Mouse (Mus musculus) hindbrain, embryonic 13.5 days (tissue): Measurements from ENCODE around the gene Tmem205. TPM values are rescaled to one million over a fixed set of nuclear protein-coding genes. Genes with fewer than 3 reads are reported as not detected.

Source experiments
- ATAC-seq: fragments of 200-750 bp; cut with Nextera tagmentation; 2 replicates; pipeline ENCODE4 v1.8.0; 2017; ENCODE audit warnings: moderate TSS enrichment; ENCODE audit not compliant: low FRiP score
- H3K27ac ChIP-seq: fragments of 300-500 bp; sonication (generic); 2 replicates; pipeline ENCODE4 v1.5.1; 2015; ENCODE audit warnings: inconsistent platforms, mild to moderate bottlenecking, moderate library complexity
- H3K27me3 ChIP-seq: fragments of 300-500 bp; sonication (generic); 2 replicates; pipeline ENCODE4 v1.6.1; 2015; ENCODE audit warnings: mild to moderate bottlenecking, inconsistent platforms
- H3K36me3 ChIP-seq: fragments of 300-500 bp; sonication (generic); 2 replicates; pipeline ENCODE4 v1.6.1; 2015; ENCODE audit warnings: mild to moderate bottlenecking, inconsistent platforms
- H3K4me1 ChIP-seq: fragments of 300-500 bp; sonication (generic); replicated peaks from 2 replicates; pipeline ENCODE4 v1.6.1; 2015; ENCODE audit warnings: inconsistent platforms
- H3K4me2 ChIP-seq: fragments of 300-500 bp; sonication (generic); 2 replicates; pipeline ENCODE4 v1.6.1; 2015; ENCODE audit warnings: inconsistent platforms, mild to moderate bottlenecking, moderate library complexity
- H3K4me3 ChIP-seq: fragments of 300-500 bp; sonication (generic); 2 replicates; pipeline ENCODE4 v1.5.1; 2015; ENCODE audit warnings: mild to moderate bottlenecking, inconsistent platforms
- H3K9ac ChIP-seq: fragments of 300-500 bp; sonication (generic); 2 replicates; pipeline ENCODE4 v1.6.1; 2015; ENCODE audit warnings: mild to moderate bottlenecking, inconsistent platforms
- H3K9me3 ChIP-seq: fragments of 300-500 bp; sonication (generic); 2 replicates; pipeline ENCODE4 v1.6.1; 2016; ENCODE audit warnings: inconsistent platforms
- WGBS: fragments of 180-500 bp; shearing (Covaris S2); methylation state at CpG from one replicate; pipeline ENCODE4 v1.1.7; 2015; 5-methylcytosine and 5-hydroxymethylcytosine counted together
- polyA plus RNA-seq: library from polyadenylated mRNA; unstranded; fragments of >200 nt; fragmentation: Nextera tagmentation; extraction: Ambion mirVana; gene quantifications from 2 replicates; pipeline ENCODE4 v1.2.1, GENCODE M21; 2015

The Tmem205 gene
- polyA plus RNA-seq: 47.1 and 48.2 TPM in 2 replicates

GRCm38 (mm10) chr9:21927208-21927753 lies at the start of gene Tmem205, which contains the start of gene Ccdc159:
TSS of gene Tmem205 (minus strand) at chr9:21927556.
TSS of gene Ccdc159 (plus strand) at chr9:21927471.
- Histone ChIP-seq H3K4me1 (peaks cover 16% of the 10 kb centered on the region), H3K9me3 (no peaks in the 10 kb centered on the region), H3K36me3 (no peaks in the 10 kb centered on the region), H3K4me3 (peak within 1 kb of the TSS; percentile 48), H3K4me2 (peak within 1 kb of the TSS; percentile 71), H3K9ac (peak within 1 kb of the TSS; percentile 73), H3K27me3 (no peaks in the 10 kb centered on the region), H3K27ac (peak within 1 kb of the TSS; percentile 80)
- WGBS: under 1% methylated on average over 28 of the region's 28 CpGs
- ATAC-seq: peak; percentile 97

- Histone ChIP-seq H3K4me3 (no peak overlapping the region), H3K4me2 (no peak overlapping the region), H3K9me3 (no peaks in the 10 kb centered on the region), H3K36me3 (no peaks in the 10 kb centered on the region), H3K27ac (no peak overlapping the region), H3K4me1 (no peaks in the 10 kb centered on the region), H3K27me3 (no peaks in the 10 kb centered on the region), H3K9ac (no peak overlapping the region)
- 91% methylated on average over 10 of the region's 10 CpGs for WGBS
- no peak for ATAC-seq
Measured at GRCm38 (mm10) chr9:21976626-21977175, 49.3 kb upstream of the Tmem205 start.

GRCm38 (mm10) chr9:21969304-21969703 lies 41.9 kb upstream of the Tmem205 start:
- no peak overlapping the region for H3K27ac ChIP-seq
- no peaks in the 10 kb centered on the region for H3K4me1 ChIP-seq
- WGBS: 96% methylated on average over 4 of the region's 4 CpGs
- no peak overlapping the region for H3K9ac ChIP-seq
- H3K4me2 ChIP-seq: no peak overlapping the region
- H3K4me3 ChIP-seq: no peak overlapping the region
- H3K27me3 ChIP-seq: peaks cover 5% of the 10 kb centered on the region
- no peak for ATAC-seq
- no peaks in the 10 kb centered on the region for H3K9me3 ChIP-seq
- no peaks in the 10 kb centered on the region for H3K36me3 ChIP-seq

GRCm38 (mm10) chr9:21968883-21969282 lies 41.5 kb upstream of the Tmem205 start:
- no peak for ATAC-seq
- peaks cover 10% of the 10 kb centered on the region for H3K27me3 ChIP-seq
- WGBS: 75% methylated on average over 6 of the region's 6 CpGs
- no peaks in the 10 kb centered on the region for H3K4me1 ChIP-seq
- no peak overlapping the region for H3K27ac ChIP-seq
- H3K9ac ChIP-seq: no peak overlapping the region
- no peak overlapping the region for H3K4me3 ChIP-seq
- H3K36me3 ChIP-seq: no peaks in the 10 kb centered on the region
- H3K9me3 ChIP-seq: no peaks in the 10 kb centered on the region
- no peak overlapping the region for H3K4me2 ChIP-seq

GRCm38 (mm10) chr9:21963417-21963816 lies 36.1 kb upstream of the Tmem205 start, which contains the start of gene Epor:
TSS of gene Epor (minus strand) at chr9:21963506.
- 19% methylated on average over 8 of the region's 8 CpGs for WGBS

GRCm38 (mm10) chr9:21962416-21963059 lies 35.2 kb upstream of the Tmem205 start:
- Histone ChIP-seq H3K9ac (peak overlapping the region; percentile 65), H3K4me3 (peak overlapping the region; percentile 38), H3K4me1 (peaks cover 30% of the 10 kb centered on the region), H3K27me3 (peaks cover 62% of the 10 kb centered on the region), H3K27ac (no peak overlapping the region), H3K9me3 (no peaks in the 10 kb centered on the region), H3K4me2 (peak overlapping the region; percentile 66), H3K36me3 (peaks cover 7% of the 10 kb centered on the region; the same call in 1 of the 2 replicates)
- WGBS: 3% methylated on average over 34 of the region's 34 CpGs
- peak; percentile 63 for ATAC-seq

More at GRCm38 (mm10) chr9:21963417-21963816, 36.1 kb upstream of the Tmem205 start, which contains the start of gene Epor:
- Histone ChIP-seq H3K4me3 (peak within 1 kb of the TSS; percentile 38), H3K9ac (peak within 1 kb of the TSS; percentile 65), H3K27ac (no peak within 1 kb of the TSS), H3K27me3 (peaks cover 64% of the 10 kb centered on the region), H3K36me3 (peaks cover 5% of the 10 kb centered on the region; the same call in 1 of the 2 replicates), H3K4me2 (peak within 1 kb of the TSS; percentile 66), H3K9me3 (no peaks in the 10 kb centered on the region), H3K4me1 (peaks cover 30% of the 10 kb centered on the region)
- no peak for ATAC-seq

- ATAC-seq: peak; percentile 15; the same call in 1 of the 2 replicates
- Histone ChIP-seq H3K27ac (no peak overlapping the region), H3K9me3 (no peaks in the 10 kb centered on the region), H3K9ac (peak overlapping the region; percentile 65; the same call in 1 of the 2 replicates), H3K4me2 (peak overlapping the region; percentile 66), H3K27me3 (peaks cover 62% of the 10 kb centered on the region), H3K4me3 (peak overlapping the region; percentile 38), H3K4me1 (peaks cover 30% of the 10 kb centered on the region), H3K36me3 (peaks cover 7% of the 10 kb centered on the region; the same call in 1 of the 2 replicates)
- under 1% methylated on average over 15 of the region's 15 CpGs for WGBS
Measured at GRCm38 (mm10) chr9:21962010-21962409, 34.7 kb upstream of the Tmem205 start.

GRCm38 (mm10) chr9:21961366-21961980 lies 34.1 kb upstream of the Tmem205 start:
- peak overlapping the region; percentile 65; the same call in 1 of the 2 replicates for H3K9ac ChIP-seq
- H3K9me3 ChIP-seq: no peaks in the 10 kb centered on the region
- H3K36me3 ChIP-seq: peaks cover 7% of the 10 kb centered on the region; the same call in 1 of the 2 replicates
- peak overlapping the region; percentile 38 for H3K4me3 ChIP-seq
- H3K4me2 ChIP-seq: peak overlapping the region; percentile 66
- H3K4me1 ChIP-seq: peaks cover 33% of the 10 kb centered on the region
- H3K27ac ChIP-seq: no peak overlapping the region
- H3K27me3 ChIP-seq: peaks cover 62% of the 10 kb centered on the region
- 1% methylated on average over 35 of the region's 35 CpGs for WGBS
- ATAC-seq: no peak

GRCm38 (mm10) chr9:21960558-21961208 lies 33.3 kb upstream of the Tmem205 start:
- ATAC-seq: no peak
- 13% methylated on average over 26 of the region's 26 CpGs for WGBS
- Histone ChIP-seq H3K4me3 (0 out of 2 replicates have a peak overlapping the region, but pooled peaks have one; percentile 3), H3K9me3 (no peaks in the 10 kb centered on the region), H3K4me2 (0 out of 2 replicates have a peak overlapping the region, but pooled peaks have one; percentile 17), H3K4me1 (peaks cover 36% of the 10 kb centered on the region), H3K27ac (no peak overlapping the region), H3K9ac (peak overlapping the region; percentile 29), H3K36me3 (peaks cover 7% of the 10 kb centered on the region; the same call in 1 of the 2 replicates), H3K27me3 (peaks cover 62% of the 10 kb centered on the region)

- peak overlapping the region; percentile 29 for H3K9ac ChIP-seq
- H3K4me3 ChIP-seq: no peak overlapping the region
- H3K4me2 ChIP-seq: no peak overlapping the region
- H3K36me3 ChIP-seq: peaks cover 7% of the 10 kb centered on the region; the same call in 1 of the 2 replicates
- no peak for ATAC-seq
- H3K4me1 ChIP-seq: peaks cover 36% of the 10 kb centered on the region
- H3K27me3 ChIP-seq: peaks cover 62% of the 10 kb centered on the region
- WGBS: 54% methylated on average over 9 of the region's 9 CpGs
- H3K27ac ChIP-seq: no peak overlapping the region
- H3K9me3 ChIP-seq: no peaks in the 10 kb centered on the region
Measured at GRCm38 (mm10) chr9:21960135-21960534, 32.8 kb upstream of the Tmem205 start.

GRCm38 (mm10) chr9:21959244-21959643 lies 31.9 kb upstream of the Tmem205 start:
- no peaks in the 10 kb centered on the region for H3K9me3 ChIP-seq
- no peak overlapping the region for H3K4me3 ChIP-seq
- no peak overlapping the region for H3K4me2 ChIP-seq
- no peak for ATAC-seq
- 88% methylated on average over 7 of the region's 7 CpGs for WGBS
- peaks cover 40% of the 10 kb centered on the region for H3K4me1 ChIP-seq
- no peak overlapping the region for H3K27ac ChIP-seq
- peaks cover 61% of the 10 kb centered on the region for H3K27me3 ChIP-seq
- peaks cover 7% of the 10 kb centered on the region; the same call in 1 of the 2 replicates for H3K36me3 ChIP-seq
- H3K9ac ChIP-seq: no peak overlapping the region
